Mouse (Mus musculus): Measurements from ENCODE around the gene Gm10665. TPM values are rescaled to one million over a fixed set of nuclear protein-coding genes. Genes with fewer than 3 reads are reported as not detected.
"Not testable (repeated sequence)": the region's sequence is repeated elsewhere in the genome, so short reads cannot be mapped to it uniquely, and the experiment has no call there.

The Gm10665 gene
- total RNA-seq (2021), result not detected

DNA sequence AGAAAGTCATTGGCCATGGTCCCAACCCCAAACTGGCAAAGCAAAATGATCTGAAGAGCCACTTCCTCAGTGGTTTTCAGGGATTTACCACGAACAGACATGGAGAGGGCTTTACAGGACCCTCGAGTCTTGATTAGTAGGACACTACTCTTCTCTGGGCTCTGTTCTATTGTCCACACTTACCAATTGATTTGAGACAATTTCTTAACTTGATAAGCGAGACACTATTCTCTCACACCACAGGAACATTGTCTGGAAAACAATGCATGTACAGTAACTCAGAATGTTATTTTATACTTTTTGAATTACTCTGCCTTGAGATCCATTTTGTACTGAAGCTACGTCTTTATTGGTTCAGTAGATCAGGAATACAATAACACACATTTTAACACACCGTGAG, at the start of gene Gm10665:
Gene Gm10665, minus strand, starts transcription at position 101 of the 400 bp plus-strand sequence.
- DNase-seq (ENCODE audit: low spot score); intact Hi-C loops (cut with DNase I): not testable (repeated sequence)

DNA sequence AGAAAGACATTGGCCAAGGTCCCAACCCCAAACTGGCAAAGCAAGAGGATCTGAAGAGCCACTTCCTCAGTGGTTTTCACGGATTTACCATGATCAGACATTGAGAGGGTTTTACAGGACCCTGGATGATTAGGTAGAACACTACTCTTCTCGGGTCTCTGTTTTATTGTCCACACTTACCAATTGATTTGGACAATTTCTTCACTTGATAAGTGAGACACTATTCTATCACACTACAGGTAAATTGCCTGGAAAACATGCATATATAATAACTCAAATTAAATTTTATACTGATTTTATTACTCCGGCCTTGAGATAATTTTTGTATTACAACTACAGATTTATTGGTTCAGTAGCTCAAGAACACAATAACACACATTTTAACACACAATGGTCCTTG, 35.7 kb upstream of the Gm10665 start, which contains the start of gene Vmn1r151:
Gene Vmn1r151, minus strand, starts transcription at position 101 of the 400 bp plus-strand sequence.
- DNase-seq (ENCODE audit: low spot score); intact Hi-C loops (cut with DNase I): not testable (repeated sequence)

DNA sequence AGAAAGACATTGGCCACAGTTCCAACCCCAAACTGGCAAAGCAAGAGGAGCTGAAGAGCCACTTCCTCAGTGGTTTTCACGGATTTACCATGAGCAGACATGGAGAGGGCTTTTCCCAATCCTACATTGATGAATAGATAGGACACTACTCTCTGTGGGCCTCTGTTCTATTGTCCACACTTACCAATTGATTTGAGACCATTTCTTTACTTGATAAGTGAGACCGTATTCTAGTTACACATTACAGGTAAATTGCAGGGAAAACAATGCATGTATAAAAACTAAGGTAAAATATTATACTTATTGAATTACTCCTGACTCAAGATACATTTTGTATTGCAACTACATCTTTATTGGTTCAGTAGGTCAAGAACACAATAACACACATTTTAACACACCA, 25.7 kb downstream of the Gm10665 start, which contains the start of gene Vmn1r149:
Gene Vmn1r149, minus strand, starts transcription at position 101 of the 400 bp plus-strand sequence.
- DNase-seq (ENCODE audit: low spot score); intact Hi-C loops (cut with DNase I): not testable (repeated sequence)

DNA sequence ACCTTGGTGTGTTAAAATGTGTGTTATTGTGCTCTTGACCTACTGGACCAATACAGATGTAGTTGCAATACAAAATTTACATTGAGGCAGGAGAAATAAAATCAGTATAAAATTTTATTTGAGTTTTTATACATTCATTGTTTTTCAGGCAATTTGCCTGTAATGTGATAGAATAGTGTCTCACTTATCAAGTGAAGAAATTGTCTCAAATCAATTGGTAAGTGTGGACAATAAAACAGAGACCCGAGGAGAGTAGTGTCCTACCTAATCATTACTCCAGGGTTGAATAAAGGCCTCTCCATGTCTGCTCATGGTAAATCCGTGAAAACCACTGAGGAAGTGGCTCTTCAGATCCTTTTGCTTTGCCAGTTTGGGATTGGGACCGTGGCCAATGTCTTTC, 50.6 kb downstream of the Gm10665 start, which contains the start of gene Vmn1r148:
Gene Vmn1r148, plus strand, starts transcription at position 301 of the 400 bp plus-strand sequence.
- DNase-seq (ENCODE audit: low spot score); intact Hi-C loops (cut with DNase I): not testable (repeated sequence)

Other genes with a start within 250 kb of the Gm10665 start
- gene Gm8453, start 234.6 kb downstream of the Gm10665 start, total RNA-seq (2021), result not detected
- gene Gm4187, start 134.4 kb downstream of the Gm10665 start, total RNA-seq (2021), result not detected
- gene Gm8660, start 93.0 kb downstream of the Gm10665 start, total RNA-seq (2021), result not detected
- gene Vmn1r148, start 50.5 kb downstream of the Gm10665 start, total RNA-seq (2021), result not detected
- not detected for gene Vmn1r149, start 25.8 kb downstream of the Gm10665 start, total RNA-seq (2021)
- not detected for gene Vmn1r151, start 35.6 kb upstream of the Gm10665 start, total RNA-seq (2021)
- gene Vmn1r152, start 58.9 kb upstream of the Gm10665 start, total RNA-seq (2021), result not detected
- not detected for gene Gm8677, start 70.8 kb upstream of the Gm10665 start, total RNA-seq (2021)
- not detected for gene Gm4201, start 101.3 kb upstream of the Gm10665 start, total RNA-seq (2021)
- not detected for gene Gm4565, start 124.1 kb upstream of the Gm10665 start, total RNA-seq (2021)
- not detected for gene Vmn1r155, start 193.9 kb upstream of the Gm10665 start, total RNA-seq (2021)
- gene Gm8693, start 228.2 kb upstream of the Gm10665 start, total RNA-seq (2021), result not detected

Measured in heart, postnatal 25 days (tissue).